Mouse (Mus musculus) myocyte (in vitro differentiated cells): ENCODE results near the gene Farsb.
"Not testable (repeated sequence)": the region's sequence is repeated elsewhere in the genome, so short reads cannot be mapped to it uniquely, and the experiment has no call there.

ENCODE experiments used
- E2F4 ChIP-seq: IDR thresholded peaks from one replicate; pipeline ENCODE4 v1.6.1; 2011; ENCODE audit warnings: mild to moderate bottlenecking, control low read depth, moderate library complexity; ENCODE audit not compliant: insufficient read depth
- MAX ChIP-seq: IDR thresholded peaks from one replicate; pipeline ENCODE4 v1.6.1; 2011; ENCODE audit warnings: low read depth, mild to moderate bottlenecking, control low read depth
- MYOD1 ChIP-seq, 3 experiments: IDR thresholded peaks; one replicate each; pipeline ENCODE4 v1.6.1; 2011; ENCODE audit warnings: control low read depth in 2 of 3, low read depth in 2 of 3, mild to moderate bottlenecking in 2 of 3, moderate library complexity in 1 of 3; ENCODE audit not compliant: insufficient read length in 2 of 3, control insufficient read depth in 1 of 3
- POLR2A ChIP-seq: IDR thresholded peaks from one replicate; pipeline ENCODE4 v1.6.1; 2011; ENCODE audit warnings: low read depth, mild to moderate bottlenecking, control low read depth, moderate library complexity; ENCODE audit not compliant: insufficient read length
- TCF12 ChIP-seq: IDR thresholded peaks from one replicate; pipeline ENCODE4 v1.6.1; 2011; ENCODE audit warnings: mild to moderate bottlenecking, control low read depth; ENCODE audit not compliant: poor library complexity, insufficient read depth, severe bottlenecking

- not testable (repeated sequence) for TF ChIP-seq POLR2A; MAX; TCF12; MYOD1 (IDR thresholded peaks at IDR 0.05; ENCODE audit: control insufficient read depth in 1 of 3, insufficient read length in 2 of 3, low read depth in 2 of 3); E2F4
Measured at GRCm38 (mm10) chr1:78501856-78502255, 13.2 kb upstream of the Farsb start.
